Mouse (Mus musculus): ENCODE measurements around the gene Gfra1. TPM values are rescaled to one million over a fixed set of nuclear protein-coding genes. Genes with fewer than 3 reads are reported as not detected.

The Gfra1 gene
- polyA plus RNA-seq, 1 experiment from 2014 or later, result 3.2 TPM

- Histone ChIP-seq H3K4me2 (ENCODE audit: low read length) (no peak overlapping the region), H3K9me3 (ENCODE audit: control insufficient read depth, low read length) (no peaks in the 10 kb centered on the region), H3K4me3 (ENCODE audit: control insufficient read depth in 1 of 2, insufficient read depth in 1 of 2, low read depth in 1 of 2, low read length in 2 of 2) (no peak overlapping the region), H3K9ac (ENCODE audit: low read length) (no peak overlapping the region), H3K27me3 (ENCODE audit: control insufficient read depth, insufficient read depth, low read length) (no peaks in the 10 kb centered on the region), H3K27ac (replicated peaks in 1 of 2; ENCODE audit: control insufficient read depth in 1 of 2, insufficient read depth in 1 of 2, low read depth in 2 of 2, low read length in 2 of 2) (no peak overlapping the region), H3K4me1 (ENCODE audit: control insufficient read depth in 2 of 2, insufficient read depth in 2 of 2, low read length in 2 of 2) (no peaks in the 10 kb centered on the region; a peak in 1 of 4 replicates), H3K36me3 (ENCODE audit: control insufficient read depth, insufficient read depth, low read length) (no peaks in the 10 kb centered on the region)
- no peak for ATAC-seq (ENCODE audit: insufficient number of reproducible peaks, insufficient read depth, low FRiP score, low read depth)
- WGBS, result 81% methylated on average over 5 of the region's 5 CpGs
Observed at GRCm38 (mm10) chr19:58270778-58271177, 184.9 kb downstream of the Gfra1 start.

- Histone ChIP-seq H3K9ac (ENCODE audit: low read length) (no peak overlapping the region), H3K4me1 (ENCODE audit: control insufficient read depth in 2 of 2, insufficient read depth in 2 of 2, low read length in 2 of 2) (no peaks in the 10 kb centered on the region)
- 87% methylated on average over 4 of the region's 4 CpGs for WGBS
Observed at GRCm38 (mm10) chr19:58268476-58268875, 187.2 kb downstream of the Gfra1 start.

DNA sequence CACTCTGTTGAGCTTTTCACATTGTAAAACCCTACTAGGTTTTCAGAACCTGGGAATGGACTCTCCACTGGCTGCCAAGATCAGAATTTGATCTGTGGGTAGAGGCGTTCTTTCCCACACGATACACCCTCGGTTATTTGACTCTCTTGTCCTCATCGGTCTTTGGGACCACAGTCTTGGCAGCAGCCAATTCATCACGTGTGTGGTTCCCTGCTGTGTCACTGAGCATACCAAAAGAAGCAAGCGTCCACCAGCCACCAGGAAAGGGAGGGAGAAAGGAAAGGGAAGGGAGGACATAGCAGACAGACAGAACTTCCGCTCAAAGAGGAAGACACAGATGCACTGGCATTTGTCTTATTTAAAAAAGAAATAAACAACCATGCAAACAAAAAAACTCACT, 189.1 kb downstream of the Gfra1 start:
- no peak overlapping the region for H3K4me2 ChIP-seq (ENCODE audit: low read length)
- H3K4me3 ChIP-seq (ENCODE audit: control insufficient read depth in 1 of 2, insufficient read depth in 1 of 2, low read depth in 1 of 2, low read length in 2 of 2), result no peak overlapping the region
- no peaks in the 10 kb centered on the region; the same call in 1 of the 2 replicates for H3K27me3 ChIP-seq (ENCODE audit: control insufficient read depth, insufficient read depth, low read length)
- 57% methylated on average over 7 of the region's 7 CpGs for WGBS
- H3K9ac ChIP-seq (ENCODE audit: low read length), result no peak overlapping the region
- no peak for ATAC-seq (ENCODE audit: insufficient number of reproducible peaks, insufficient read depth, low FRiP score, low read depth)
- no peaks in the 10 kb centered on the region for H3K9me3 ChIP-seq (ENCODE audit: control insufficient read depth, low read length)
- no peak overlapping the region for H3K27ac ChIP-seq (replicated peaks in 1 of 2; ENCODE audit: control insufficient read depth in 1 of 2, insufficient read depth in 1 of 2, low read depth in 2 of 2, low read length in 2 of 2)
- peaks cover 0 to 4% of the 10 kb centered on the region in 2 experiments; a peak in 1 of 4 replicates for H3K4me1 ChIP-seq (ENCODE audit: control insufficient read depth in 2 of 2, insufficient read depth in 2 of 2, low read length in 2 of 2)
- no peaks in the 10 kb centered on the region for H3K36me3 ChIP-seq (ENCODE audit: control insufficient read depth, insufficient read depth, low read length)

More at GRCm38 (mm10) chr19:58268476-58268875, 187.2 kb downstream of the Gfra1 start:
- no peak for ATAC-seq (ENCODE audit: insufficient number of reproducible peaks, insufficient read depth, low FRiP score, low read depth)
- Histone ChIP-seq H3K27me3 (ENCODE audit: control insufficient read depth, insufficient read depth, low read length) (no peaks in the 10 kb centered on the region), H3K4me3 (ENCODE audit: control insufficient read depth in 1 of 2, insufficient read depth in 1 of 2, low read depth in 1 of 2, low read length in 2 of 2) (no peak overlapping the region), H3K36me3 (ENCODE audit: control insufficient read depth, insufficient read depth, low read length) (no peaks in the 10 kb centered on the region), H3K4me2 (ENCODE audit: low read length) (no peak overlapping the region), H3K9me3 (ENCODE audit: control insufficient read depth, low read length) (no peaks in the 10 kb centered on the region), H3K27ac (replicated peaks in 1 of 2; ENCODE audit: control insufficient read depth in 1 of 2, insufficient read depth in 1 of 2, low read depth in 2 of 2, low read length in 2 of 2) (no peak overlapping the region)

DNA sequence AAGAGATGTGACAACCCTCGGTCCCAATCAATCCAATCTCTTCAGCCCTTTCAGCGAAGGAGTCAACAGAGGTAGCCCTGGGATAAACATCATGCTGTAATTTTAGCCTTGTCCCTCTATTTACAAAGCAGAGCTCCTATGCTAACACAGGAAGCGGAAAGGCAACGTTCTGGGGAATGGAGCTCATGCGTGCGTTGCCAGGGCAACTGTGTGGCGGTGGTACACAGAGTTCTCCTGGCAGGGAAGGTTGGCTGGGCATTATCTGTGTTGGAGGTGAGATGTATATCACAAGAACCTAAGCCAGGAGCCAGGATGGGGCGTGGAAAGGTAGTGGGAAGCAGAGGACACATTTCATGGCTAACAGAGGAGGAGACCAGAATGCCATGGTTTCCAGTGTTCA, 194.8 kb downstream of the Gfra1 start:
- H3K9ac ChIP-seq (ENCODE audit: low read length), result no peak overlapping the region
- no peaks in the 10 kb centered on the region for H3K36me3 ChIP-seq (ENCODE audit: control insufficient read depth, insufficient read depth, low read length)
- no peaks in the 10 kb centered on the region for H3K9me3 ChIP-seq (ENCODE audit: control insufficient read depth, low read length)
- WGBS, result 80% methylated on average over 8 of the region's 8 CpGs
- H3K4me3 ChIP-seq (ENCODE audit: control insufficient read depth in 1 of 2, insufficient read depth in 1 of 2, low read depth in 1 of 2, low read length in 2 of 2), result no peak overlapping the region
- ATAC-seq (ENCODE audit: insufficient number of reproducible peaks, insufficient read depth, low FRiP score, low read depth), result no peak
- H3K27me3 ChIP-seq (ENCODE audit: control insufficient read depth, insufficient read depth, low read length), result peaks cover 10% of the 10 kb centered on the region; the same call in 1 of the 2 replicates
- no peak overlapping the region for H3K27ac ChIP-seq (replicated peaks in 1 of 2; ENCODE audit: control insufficient read depth in 1 of 2, insufficient read depth in 1 of 2, low read depth in 2 of 2, low read length in 2 of 2)
- H3K4me2 ChIP-seq (ENCODE audit: low read length), result no peak overlapping the region
- peaks cover 0 to 4% of the 10 kb centered on the region in 2 experiments; a peak in 1 of 4 replicates for H3K4me1 ChIP-seq (ENCODE audit: control insufficient read depth in 2 of 2, insufficient read depth in 2 of 2, low read length in 2 of 2)

DNA sequence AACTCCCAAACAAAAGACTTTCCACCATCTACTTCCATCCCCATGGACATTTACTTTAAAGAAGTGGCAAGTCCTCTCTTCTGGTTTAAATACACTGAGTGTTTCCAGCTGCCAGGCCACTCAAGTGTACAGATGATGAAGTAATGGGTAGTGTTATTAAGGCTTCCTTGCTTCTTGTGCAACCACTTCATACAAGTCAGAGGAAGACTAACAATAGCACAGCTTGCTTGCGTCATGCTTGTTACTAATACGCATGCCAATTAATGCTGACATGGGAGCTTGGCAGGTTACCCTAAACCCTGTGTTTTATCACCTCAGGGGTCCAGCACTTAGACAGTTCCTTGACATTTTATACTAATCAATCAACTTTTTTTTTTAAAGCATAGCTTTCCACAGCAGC, 196.5 kb downstream of the Gfra1 start:
- peaks cover 2 to 16% of the 10 kb centered on the region in 2 experiments; a peak in 2 of 4 replicates for H3K4me1 ChIP-seq (ENCODE audit: control insufficient read depth in 2 of 2, insufficient read depth in 2 of 2, low read length in 2 of 2)
- 56% methylated on average over 2 of the region's 2 CpGs for WGBS
- peaks cover 10% of the 10 kb centered on the region; the same call in 1 of the 2 replicates for H3K27me3 ChIP-seq (ENCODE audit: control insufficient read depth, insufficient read depth, low read length)

DNA sequence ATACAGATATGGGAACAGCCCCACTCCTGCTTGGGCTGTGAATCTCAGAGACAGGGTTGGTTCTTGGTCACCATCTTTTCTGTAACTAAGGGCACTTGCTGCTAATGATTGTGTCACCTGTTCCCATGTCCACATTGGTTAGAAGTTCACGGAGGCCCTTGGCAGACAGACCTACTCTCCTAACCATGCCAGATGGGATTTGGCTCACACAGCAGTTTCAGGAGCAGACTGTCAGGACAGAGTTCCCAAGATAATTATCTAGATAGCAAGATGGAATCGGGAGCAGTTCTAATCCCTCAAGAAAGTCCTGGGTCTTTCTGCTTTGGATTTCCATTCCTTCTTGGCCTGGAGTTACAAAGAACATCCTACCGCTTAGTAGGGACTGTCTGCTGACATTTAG, 199.2 kb downstream of the Gfra1 start:
- Histone ChIP-seq H3K4me1 (ENCODE audit: control insufficient read depth in 2 of 2, insufficient read depth in 2 of 2, low read length in 2 of 2) (peaks cover 2 to 17% of the 10 kb centered on the region in 2 experiments; a peak in 2 of 4 replicates), H3K4me3 (ENCODE audit: control insufficient read depth in 1 of 2, insufficient read depth in 1 of 2, low read depth in 1 of 2, low read length in 2 of 2) (no peak overlapping the region), H3K9me3 (ENCODE audit: control insufficient read depth, low read length) (no peaks in the 10 kb centered on the region), H3K4me2 (ENCODE audit: low read length) (no peak overlapping the region), H3K27ac (replicated peaks in 1 of 2; ENCODE audit: control insufficient read depth in 1 of 2, insufficient read depth in 1 of 2, low read depth in 2 of 2, low read length in 2 of 2) (no peak overlapping the region), H3K27me3 (ENCODE audit: control insufficient read depth, insufficient read depth, low read length) (peaks cover 22% of the 10 kb centered on the region), H3K9ac (ENCODE audit: low read length) (no peak overlapping the region), H3K36me3 (ENCODE audit: control insufficient read depth, insufficient read depth, low read length) (no peaks in the 10 kb centered on the region)
- 87% methylated on average over 3 of the region's 3 CpGs for WGBS
- ATAC-seq (ENCODE audit: insufficient number of reproducible peaks, insufficient read depth, low FRiP score, low read depth), result no peak

More for the DNA sequence above, 196.5 kb downstream of the Gfra1 start:
- Histone ChIP-seq H3K36me3 (ENCODE audit: control insufficient read depth, insufficient read depth, low read length) (no peaks in the 10 kb centered on the region), H3K27ac (replicated peaks in 1 of 2; ENCODE audit: control insufficient read depth in 1 of 2, insufficient read depth in 1 of 2, low read depth in 2 of 2, low read length in 2 of 2) (no peak overlapping the region), H3K4me3 (ENCODE audit: control insufficient read depth in 1 of 2, insufficient read depth in 1 of 2, low read depth in 1 of 2, low read length in 2 of 2) (no peak overlapping the region), H3K4me2 (ENCODE audit: low read length) (no peak overlapping the region), H3K9me3 (ENCODE audit: control insufficient read depth, low read length) (no peaks in the 10 kb centered on the region), H3K9ac (ENCODE audit: low read length) (no peak overlapping the region)
- no peak for ATAC-seq (ENCODE audit: insufficient number of reproducible peaks, insufficient read depth, low FRiP score, low read depth)

GRCm38 (mm10) chr19:58255394-58255793, 200.3 kb downstream of the Gfra1 start:
- Histone ChIP-seq H3K9ac (ENCODE audit: low read length) (no peak overlapping the region), H3K4me1 (ENCODE audit: control insufficient read depth in 2 of 2, insufficient read depth in 2 of 2, low read length in 2 of 2) (peaks cover 2 to 17% of the 10 kb centered on the region in 2 experiments; a peak in 2 of 4 replicates)
- 66% methylated on average over 7 of the region's 7 CpGs for WGBS

DNA sequence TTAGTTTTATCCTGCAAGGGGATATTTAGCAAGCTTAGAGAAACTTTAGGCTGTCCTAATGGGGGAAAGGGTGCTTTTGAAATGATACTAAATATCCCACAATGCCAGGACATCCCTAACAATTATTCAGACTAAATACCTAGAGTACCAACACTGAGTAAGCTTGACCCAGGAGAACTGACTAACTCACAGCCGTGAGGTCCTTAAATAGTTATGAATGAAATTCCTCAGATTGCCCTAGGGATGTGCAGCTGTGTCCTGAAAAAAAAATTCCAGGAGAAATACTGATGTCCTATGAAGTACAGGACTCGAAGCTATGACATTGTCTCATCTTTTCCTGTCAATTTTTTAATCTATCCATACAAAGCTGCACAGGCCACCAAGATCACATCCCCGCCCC, 201.5 kb downstream of the Gfra1 start:
- WGBS, result 26% methylated on average over 3 of the region's 3 CpGs
- peaks cover 33% of the 10 kb centered on the region for H3K27me3 ChIP-seq (ENCODE audit: control insufficient read depth, insufficient read depth, low read length)
- no peaks in the 10 kb centered on the region for H3K9me3 ChIP-seq (ENCODE audit: control insufficient read depth, low read length)
- H3K36me3 ChIP-seq (ENCODE audit: control insufficient read depth, insufficient read depth, low read length), result no peaks in the 10 kb centered on the region
- no peak for ATAC-seq (ENCODE audit: insufficient number of reproducible peaks, insufficient read depth, low FRiP score, low read depth)
- no peak overlapping the region for H3K4me2 ChIP-seq (ENCODE audit: low read length)
- H3K4me3 ChIP-seq (ENCODE audit: control insufficient read depth in 1 of 2, insufficient read depth in 1 of 2, low read depth in 1 of 2, low read length in 2 of 2), result no peak overlapping the region
- peaks cover 2 to 17% of the 10 kb centered on the region in 2 experiments; a peak in 2 of 4 replicates for H3K4me1 ChIP-seq (ENCODE audit: control insufficient read depth in 2 of 2, insufficient read depth in 2 of 2, low read length in 2 of 2)
- H3K27ac ChIP-seq (replicated peaks in 1 of 2; ENCODE audit: control insufficient read depth in 1 of 2, insufficient read depth in 1 of 2, low read depth in 2 of 2, low read length in 2 of 2), result no peak overlapping the region
- no peak overlapping the region for H3K9ac ChIP-seq (ENCODE audit: low read length)

More at GRCm38 (mm10) chr19:58255394-58255793, 200.3 kb downstream of the Gfra1 start:
- Histone ChIP-seq H3K27ac (replicated peaks in 1 of 2; ENCODE audit: control insufficient read depth in 1 of 2, insufficient read depth in 1 of 2, low read depth in 2 of 2, low read length in 2 of 2) (no peak overlapping the region), H3K27me3 (ENCODE audit: control insufficient read depth, insufficient read depth, low read length) (peaks cover 28% of the 10 kb centered on the region), H3K9me3 (ENCODE audit: control insufficient read depth, low read length) (no peaks in the 10 kb centered on the region), H3K36me3 (ENCODE audit: control insufficient read depth, insufficient read depth, low read length) (no peaks in the 10 kb centered on the region), H3K4me2 (ENCODE audit: low read length) (no peak overlapping the region), H3K4me3 (ENCODE audit: control insufficient read depth in 1 of 2, insufficient read depth in 1 of 2, low read depth in 1 of 2, low read length in 2 of 2) (no peak overlapping the region)
- ATAC-seq (ENCODE audit: insufficient number of reproducible peaks, insufficient read depth, low FRiP score, low read depth), result no peak
